Mouse (Mus musculus): Measurements from ENCODE around the gene Zfp956. TPM values are rescaled to one million over a fixed set of nuclear protein-coding genes. Genes with fewer than 3 reads are reported as not detected.
"Not testable (repeated sequence)": the region's sequence is repeated elsewhere in the genome, so short reads cannot be mapped to it uniquely, and the experiment has no call there.

The Zfp956 gene
- polyA plus RNA-seq, 1 experiment from 2014 or later: 1.9 TPM

GRCm38 (mm10) chr6:47957816-47958215 lies 4.6 kb downstream of the Zfp956 start:
- Histone ChIP-seq H3K4me1 (ENCODE audit: control insufficient read depth, low read depth, low read length) (peaks cover 14% of the 10 kb centered on the region), H3K27me3 (ENCODE audit: control insufficient read depth, insufficient read depth, low read depth, low read length) (no peaks in the 10 kb centered on the region), H3K4me2 (ENCODE audit: low read depth, low read length) (no peak overlapping the region), H3K9me3 (replicated peaks; ENCODE audit: control insufficient read depth, low read length) (no peaks in the 10 kb centered on the region), H3K36me3 (ENCODE audit: control insufficient read depth, insufficient read depth) (no peaks in the 10 kb centered on the region), H3K27ac (ENCODE audit: low read length) (no peak overlapping the region), H3K4me3 (ENCODE audit: low read depth, low read length) (no peak overlapping the region), H3K9ac (ENCODE audit: low read depth, low read length) (no peak overlapping the region)
- ATAC-seq (ENCODE audit: low read depth): no peak

- peaks cover 6% of the 10 kb centered on the region for H3K36me3 ChIP-seq (ENCODE audit: control insufficient read depth, insufficient read depth)
- 69% methylated on average over 6 of the region's 6 CpGs for whole genome bisulfite sequencing (ENCODE audit: insufficient replicate concordance)
Measured at GRCm38 (mm10) chr6:47960685-47961421, 7.7 kb downstream of the Zfp956 start.

GRCm38 (mm10) chr6:47963051-47963450 lies 9.9 kb downstream of the Zfp956 start:
- Histone ChIP-seq H3K4me3 (ENCODE audit: low read depth, low read length) (no peak overlapping the region), H3K4me2 (ENCODE audit: low read depth, low read length) (no peak overlapping the region), H3K27me3 (ENCODE audit: control insufficient read depth, insufficient read depth, low read depth, low read length) (no peaks in the 10 kb centered on the region), H3K4me1 (ENCODE audit: control insufficient read depth, low read depth, low read length) (no peaks in the 10 kb centered on the region), H3K9ac (ENCODE audit: low read depth, low read length) (no peak overlapping the region), H3K36me3 (ENCODE audit: control insufficient read depth, insufficient read depth) (peaks cover 6% of the 10 kb centered on the region), H3K27ac (ENCODE audit: low read length) (no peak overlapping the region), H3K9me3 (replicated peaks; ENCODE audit: control insufficient read depth, low read length) (no peaks in the 10 kb centered on the region)
- 74% methylated on average over 7 of the region's 7 CpGs for WGBS (ENCODE audit: insufficient replicate concordance)
- ATAC-seq (ENCODE audit: low read depth): no peak

More at GRCm38 (mm10) chr6:47960685-47961421, 7.7 kb downstream of the Zfp956 start:
- Histone ChIP-seq H3K27ac (ENCODE audit: low read length) (no peak overlapping the region), H3K9ac (ENCODE audit: low read depth, low read length) (no peak overlapping the region), H3K27me3 (ENCODE audit: control insufficient read depth, insufficient read depth, low read depth, low read length) (no peaks in the 10 kb centered on the region), H3K4me2 (ENCODE audit: low read depth, low read length) (no peak overlapping the region), H3K4me1 (ENCODE audit: control insufficient read depth, low read depth, low read length) (no peaks in the 10 kb centered on the region), H3K4me3 (ENCODE audit: low read depth, low read length) (no peak overlapping the region), H3K9me3 (replicated peaks; ENCODE audit: control insufficient read depth, low read length) (no peaks in the 10 kb centered on the region)
- ATAC-seq (ENCODE audit: low read depth): no peak

GRCm38 (mm10) chr6:47968166-47968565 lies 15.0 kb downstream of the Zfp956 start:
- not testable (repeated sequence) for H3K27ac ChIP-seq (ENCODE audit: low read length); ATAC-seq (ENCODE audit: low read depth); H3K9me3 ChIP-seq (replicated peaks; ENCODE audit: control insufficient read depth, low read length); H3K36me3 ChIP-seq (ENCODE audit: control insufficient read depth, insufficient read depth); H3K27me3 ChIP-seq (ENCODE audit: control insufficient read depth, insufficient read depth, low read depth, low read length); H3K4me1 ChIP-seq (ENCODE audit: control insufficient read depth, low read depth, low read length); H3K4me3 ChIP-seq (ENCODE audit: low read depth, low read length); H3K9ac ChIP-seq (ENCODE audit: low read depth, low read length); H3K4me2 ChIP-seq (ENCODE audit: low read depth, low read length)
- WGBS (ENCODE audit: insufficient replicate concordance): 63% methylated on average over 1 of the region's 1 CpGs

- no peak for ATAC-seq (ENCODE audit: low read depth)
- 74% methylated on average over 1 of the region's 1 CpGs for WGBS (ENCODE audit: insufficient replicate concordance)
Measured at GRCm38 (mm10) chr6:47974599-47974998, 21.4 kb downstream of the Zfp956 start.

GRCm38 (mm10) chr6:47978897-47979368 lies 25.7 kb downstream of the Zfp956 start:
- Histone ChIP-seq H3K4me1 (ENCODE audit: control insufficient read depth, low read depth, low read length) (no peaks in the 10 kb centered on the region), H3K9me3 (replicated peaks; ENCODE audit: control insufficient read depth, low read length) (no peaks in the 10 kb centered on the region), H3K36me3 (ENCODE audit: control insufficient read depth, insufficient read depth) (no peaks in the 10 kb centered on the region), H3K4me3 (ENCODE audit: low read depth, low read length) (no peak overlapping the region), H3K4me2 (ENCODE audit: low read depth, low read length) (no peak overlapping the region), H3K27me3 (ENCODE audit: control insufficient read depth, insufficient read depth, low read depth, low read length) (no peaks in the 10 kb centered on the region), H3K27ac (ENCODE audit: low read length) (no peak overlapping the region), H3K9ac (ENCODE audit: low read depth, low read length) (no peak overlapping the region)
- 6% methylated on average over 6 of the region's 6 CpGs for WGBS (ENCODE audit: insufficient replicate concordance)
- ATAC-seq (ENCODE audit: low read depth): peak; percentile 84

More at GRCm38 (mm10) chr6:47974599-47974998, 21.4 kb downstream of the Zfp956 start:
- Histone ChIP-seq H3K9me3 (replicated peaks; ENCODE audit: control insufficient read depth, low read length) (no peaks in the 10 kb centered on the region), H3K9ac (ENCODE audit: low read depth, low read length) (no peak overlapping the region), H3K4me3 (ENCODE audit: low read depth, low read length) (no peak overlapping the region), H3K36me3 (ENCODE audit: control insufficient read depth, insufficient read depth) (no peaks in the 10 kb centered on the region), H3K27ac (ENCODE audit: low read length) (no peak overlapping the region), H3K4me2 (ENCODE audit: low read depth, low read length) (no peak overlapping the region), H3K27me3 (ENCODE audit: control insufficient read depth, insufficient read depth, low read depth, low read length) (no peaks in the 10 kb centered on the region), H3K4me1 (ENCODE audit: control insufficient read depth, low read depth, low read length) (no peaks in the 10 kb centered on the region)

- 20% methylated on average over 2 of the region's 2 CpGs for WGBS (ENCODE audit: insufficient replicate concordance)
- Histone ChIP-seq H3K9me3 (replicated peaks; ENCODE audit: control insufficient read depth, low read length) (no peaks in the 10 kb centered on the region), H3K9ac (ENCODE audit: low read depth, low read length) (no peak overlapping the region), H3K27me3 (ENCODE audit: control insufficient read depth, insufficient read depth, low read depth, low read length) (no peaks in the 10 kb centered on the region), H3K4me1 (ENCODE audit: control insufficient read depth, low read depth, low read length) (no peaks in the 10 kb centered on the region), H3K27ac (ENCODE audit: low read length) (no peak overlapping the region), H3K4me3 (ENCODE audit: low read depth, low read length) (no peak overlapping the region), H3K4me2 (ENCODE audit: low read depth, low read length) (no peak overlapping the region), H3K36me3 (ENCODE audit: control insufficient read depth, insufficient read depth) (no peaks in the 10 kb centered on the region)
- no peak for ATAC-seq (ENCODE audit: low read depth)
Measured at GRCm38 (mm10) chr6:47983936-47984335, 30.7 kb downstream of the Zfp956 start.

- Histone ChIP-seq H3K27me3 (ENCODE audit: control insufficient read depth, insufficient read depth, low read depth, low read length) (no peaks in the 10 kb centered on the region), H3K9ac (ENCODE audit: low read depth, low read length) (no peak overlapping the region), H3K27ac (ENCODE audit: low read length) (no peak overlapping the region), H3K9me3 (replicated peaks; ENCODE audit: control insufficient read depth, low read length) (no peaks in the 10 kb centered on the region), H3K4me1 (ENCODE audit: control insufficient read depth, low read depth, low read length) (no peaks in the 10 kb centered on the region), H3K4me3 (ENCODE audit: low read depth, low read length) (no peak overlapping the region), H3K36me3 (ENCODE audit: control insufficient read depth, insufficient read depth) (no peaks in the 10 kb centered on the region), H3K4me2 (ENCODE audit: low read depth, low read length) (no peak overlapping the region)
- ATAC-seq (ENCODE audit: low read depth): no peak
- 71% methylated on average over 9 of the region's 9 CpGs for WGBS (ENCODE audit: insufficient replicate concordance)
Measured at GRCm38 (mm10) chr6:47995661-47996060, 42.5 kb downstream of the Zfp956 start.

- no peak overlapping the region for H3K4me2 ChIP-seq (ENCODE audit: low read depth, low read length)
- 53% methylated on average over 8 of the region's 8 CpGs for WGBS (ENCODE audit: insufficient replicate concordance)
- H3K4me3 ChIP-seq (ENCODE audit: low read depth, low read length): no peak overlapping the region
- no peak overlapping the region for H3K27ac ChIP-seq (ENCODE audit: low read length)
- H3K9ac ChIP-seq (ENCODE audit: low read depth, low read length): no peak overlapping the region
- H3K36me3 ChIP-seq (ENCODE audit: control insufficient read depth, insufficient read depth): no peaks in the 10 kb centered on the region
- ATAC-seq (ENCODE audit: low read depth): no peak
- H3K27me3 ChIP-seq (ENCODE audit: control insufficient read depth, insufficient read depth, low read depth, low read length): no peaks in the 10 kb centered on the region
- H3K9me3 ChIP-seq (replicated peaks; ENCODE audit: control insufficient read depth, low read length): no peaks in the 10 kb centered on the region
- peaks cover 1% of the 10 kb centered on the region; the same call in 1 of the 2 replicates for H3K4me1 ChIP-seq (ENCODE audit: control insufficient read depth, low read depth, low read length)
Measured at GRCm38 (mm10) chr6:48010727-48011126, 57.5 kb downstream of the Zfp956 start.

All from liver, embryonic 16.5 days (tissue).